Mouse (Mus musculus): ENCODE results near the gene C3ar1. TPM values are rescaled to one million over a fixed set of nuclear protein-coding genes. Genes with fewer than 3 reads are reported as not detected.

C3ar1 gene
- polyA plus RNA-seq, 1 experiment from 2014 or later: 2.1 TPM

DNA sequence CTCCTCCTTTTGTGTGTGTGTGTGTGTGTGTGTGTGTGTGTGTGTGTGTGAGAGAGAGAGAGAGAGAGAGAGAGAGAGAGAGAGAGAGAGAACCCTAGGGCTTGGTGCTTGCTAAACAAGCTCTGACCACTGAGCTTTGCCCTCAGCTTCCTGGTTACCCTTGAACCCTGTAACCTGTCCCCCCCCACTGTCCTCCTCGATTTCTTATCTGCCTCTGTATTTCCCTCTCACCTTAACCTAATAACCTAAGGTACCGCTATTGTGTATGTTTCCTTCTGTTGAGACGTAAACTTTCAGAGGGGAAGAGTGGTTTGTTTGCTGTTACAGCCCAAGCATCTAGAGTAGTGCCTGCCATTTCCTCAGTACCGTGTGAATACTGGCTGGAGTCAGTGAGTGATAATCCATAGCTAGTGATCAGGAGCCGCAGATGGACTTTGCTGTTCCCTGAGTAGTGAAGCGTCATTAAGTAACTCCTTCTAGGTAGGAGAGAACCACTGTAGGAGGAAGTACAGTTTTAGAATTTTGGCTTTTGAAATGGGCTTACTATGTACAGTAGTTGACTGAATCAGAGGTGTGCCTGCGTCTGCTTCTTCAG lies 23.3 kb upstream of the C3ar1 start:
- TF ChIP-seq EP300 (IDR thresholded peaks at IDR 0.05; ENCODE audit: low read depth) (no peak), CTCF (IDR thresholded peaks at IDR 0.05; ENCODE audit: low read depth) (no peak)
- H3K36me3 ChIP-seq (replicated peaks; ENCODE audit: insufficient read depth, low read length): peaks cover 56% of the 10 kb centered on the region
- H3K27ac ChIP-seq (ENCODE audit: low read depth): peak overlapping the region; percentile 63
- DNase-seq (no peak), ATAC-seq (no peak)
- 68% methylated on average over 7 of the region's 7 CpGs for WGBS (ENCODE audit: insufficient replicate concordance)
- H3K9me3 ChIP-seq (ENCODE audit: low read length): no peaks in the 10 kb centered on the region
- peaks cover 22% of the 10 kb centered on the region; the same call in 1 of the 2 replicates for H3K4me1 ChIP-seq (ENCODE audit: insufficient read depth)
- H3K9ac ChIP-seq (replicated peaks): no peak overlapping the region
- no peaks in the 10 kb centered on the region for H3K27me3 ChIP-seq (ENCODE audit: insufficient read depth, low read length)
- no peak overlapping the region for H3K4me3 ChIP-seq (ENCODE audit: low read depth, low read length)
- peak overlapping the region; percentile 3; the same call in 1 of the 2 replicates for H3K4me2 ChIP-seq (ENCODE audit: low read depth, low read length)

DNA sequence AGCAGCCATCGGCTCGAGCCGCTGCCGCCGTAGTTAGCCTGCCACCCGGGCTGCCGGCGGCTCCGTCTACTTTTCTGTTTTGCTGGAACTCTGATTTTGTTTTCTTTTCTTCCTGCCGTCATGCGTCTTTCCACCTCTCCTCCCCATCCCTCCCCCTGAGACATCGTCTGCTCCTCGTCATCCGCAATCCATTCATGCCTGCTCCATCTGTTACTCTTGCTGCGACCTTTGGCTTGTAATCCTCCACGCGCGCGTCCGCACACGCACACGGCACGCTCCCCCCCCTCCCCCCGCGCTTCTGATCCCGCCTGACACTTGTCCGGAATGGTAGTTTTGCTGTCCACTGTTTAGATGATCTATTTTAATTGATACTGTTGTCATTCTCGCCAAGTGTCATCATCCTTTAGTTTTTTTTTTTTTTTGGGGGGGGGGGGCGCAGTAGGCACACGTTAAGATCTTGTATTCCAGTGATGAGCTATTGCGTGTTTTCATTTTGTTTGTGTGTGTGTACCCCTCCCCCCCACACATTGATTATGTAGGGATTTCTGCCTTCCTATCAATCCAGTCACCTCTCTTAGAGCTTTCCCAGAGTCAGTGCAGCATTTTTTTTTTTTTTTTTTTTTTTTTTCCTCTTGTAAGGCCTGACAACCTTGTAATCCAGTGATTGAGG lies 18.9 kb upstream of the C3ar1 start:
- no peaks in the 10 kb centered on the region for H3K27me3 ChIP-seq (ENCODE audit: insufficient read depth, low read length)
- peaks cover 17% of the 10 kb centered on the region for H3K36me3 ChIP-seq (replicated peaks; ENCODE audit: insufficient read depth, low read length)
- DNase-seq (peak; percentile 69), ATAC-seq (peak; percentile 78)
- TF ChIP-seq CTCF (IDR thresholded peaks at IDR 0.05; ENCODE audit: low read depth): no peak
- TF ChIP-seq EP300 (IDR thresholded peaks at IDR 0.05; ENCODE audit: low read depth): no peak
- peak overlapping the region; percentile 99 for H3K4me3 ChIP-seq (ENCODE audit: low read depth, low read length)
- WGBS (ENCODE audit: insufficient replicate concordance): 1% methylated on average over 31 of the region's 31 CpGs
- H3K4me1 ChIP-seq (ENCODE audit: insufficient read depth): peaks cover 24% of the 10 kb centered on the region; the same call in 1 of the 2 replicates
- H3K27ac ChIP-seq (ENCODE audit: low read depth): peak overlapping the region; percentile 91
- H3K9me3 ChIP-seq (ENCODE audit: low read length): no peaks in the 10 kb centered on the region
- peak overlapping the region; percentile 80 for H3K4me2 ChIP-seq (ENCODE audit: low read depth, low read length)
- peak overlapping the region; percentile 90 for H3K9ac ChIP-seq (replicated peaks)

DNA sequence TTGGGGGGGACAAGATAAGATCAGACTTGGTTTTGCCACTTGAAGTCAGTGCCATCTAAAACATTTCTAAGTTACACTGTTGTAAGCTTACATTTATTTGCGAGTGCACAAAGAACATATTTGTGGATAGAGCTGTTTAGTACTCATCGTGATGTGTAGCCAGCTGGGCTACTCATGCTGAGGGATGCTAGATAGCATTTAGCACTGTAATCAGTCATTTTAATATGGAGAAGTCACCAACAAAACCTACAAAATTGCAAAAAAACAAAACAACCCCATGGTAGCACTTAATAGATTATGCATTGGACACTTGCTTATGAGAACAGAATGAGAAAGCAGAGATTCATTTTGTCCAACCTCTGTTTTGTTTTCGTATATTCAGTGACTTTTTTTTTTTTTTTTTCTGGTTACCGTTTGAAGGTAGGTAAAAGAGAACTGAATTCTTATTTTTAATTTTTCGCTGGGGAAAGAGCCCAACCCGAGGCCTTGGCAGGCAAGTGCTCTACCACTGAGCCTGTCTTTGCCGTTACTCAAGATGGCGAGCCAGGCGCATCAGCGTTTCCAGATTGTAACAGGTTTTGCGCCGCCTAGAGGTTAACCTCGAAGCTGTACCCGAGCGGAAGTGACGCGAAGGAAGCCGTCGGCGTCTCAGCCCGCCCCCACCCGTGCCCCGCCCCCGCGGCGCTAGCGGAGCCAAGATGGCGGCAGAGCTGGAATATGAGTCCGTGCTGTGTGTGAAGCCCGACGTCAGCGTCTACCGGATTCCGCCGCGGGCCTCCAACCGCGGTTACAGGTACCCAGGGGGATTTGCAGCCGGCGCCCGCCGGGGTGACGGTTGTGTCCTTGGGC lies 18.1 kb upstream of the C3ar1 start, which contains the start of gene Necap1:
Gene Necap1, plus strand, starts transcription at position 604 of the 849 bp plus-strand sequence.
- H3K4me1 ChIP-seq (ENCODE audit: insufficient read depth): peaks cover 22% of the 10 kb centered on the region; the same call in 1 of the 2 replicates
- WGBS (ENCODE audit: insufficient replicate concordance): 6% methylated on average over 43 of the region's 43 CpGs
- peak within 1 kb of the TSS; percentile 99 for H3K4me3 ChIP-seq (ENCODE audit: low read depth, low read length)
- peak within 1 kb of the TSS; percentile 91 for H3K27ac ChIP-seq (ENCODE audit: low read depth)
- no peaks in the 10 kb centered on the region for H3K9me3 ChIP-seq (ENCODE audit: low read length)
- DNase-seq: peak; percentile 97
- H3K4me2 ChIP-seq (ENCODE audit: low read depth, low read length): peak within 1 kb of the TSS; percentile 80
- ATAC-seq: peak; percentile 98
- no peaks in the 10 kb centered on the region for H3K27me3 ChIP-seq (ENCODE audit: insufficient read depth, low read length)
- peak within 1 kb of the TSS; percentile 90 for H3K9ac ChIP-seq (replicated peaks)
- peak; percentile 94 for TF ChIP-seq CTCF (IDR thresholded peaks at IDR 0.05; ENCODE audit: low read depth)
- TF ChIP-seq EP300 (IDR thresholded peaks at IDR 0.05; ENCODE audit: low read depth): no peak
- H3K36me3 ChIP-seq (replicated peaks; ENCODE audit: insufficient read depth, low read length): peaks cover 13% of the 10 kb centered on the region

DNA sequence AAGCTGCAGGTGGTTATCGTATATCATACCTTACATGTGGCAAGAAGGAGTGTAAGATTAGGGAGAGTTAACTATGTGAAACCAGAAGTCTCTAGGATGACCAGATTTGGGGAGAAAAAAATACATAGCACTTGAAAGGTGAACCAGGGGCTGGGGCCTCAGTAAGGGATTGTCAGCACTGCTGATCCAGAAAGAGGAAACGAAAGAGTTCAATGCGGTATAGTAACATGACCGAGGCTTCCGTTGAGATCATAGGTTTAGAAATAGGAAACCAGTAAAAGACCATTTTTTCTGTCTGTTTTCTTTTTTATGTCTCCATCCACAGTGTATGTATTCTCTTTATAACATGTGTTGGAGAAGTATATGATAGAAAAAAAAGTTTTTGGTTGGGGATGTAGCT lies 16.8 kb upstream of the C3ar1 start:
- Histone ChIP-seq H3K4me1 (ENCODE audit: insufficient read depth) (peaks cover 15% of the 10 kb centered on the region; the same call in 1 of the 2 replicates), H3K4me3 (ENCODE audit: low read depth, low read length) (no peak overlapping the region), H3K27me3 (ENCODE audit: insufficient read depth, low read length) (no peaks in the 10 kb centered on the region), H3K27ac (ENCODE audit: low read depth) (peak overlapping the region; percentile 91), H3K36me3 (replicated peaks; ENCODE audit: insufficient read depth, low read length) (peaks cover 13% of the 10 kb centered on the region), H3K9ac (replicated peaks) (no peak overlapping the region), H3K9me3 (ENCODE audit: low read length) (no peaks in the 10 kb centered on the region), H3K4me2 (ENCODE audit: low read depth, low read length) (no peak overlapping the region)
- 45% methylated on average over 5 of the region's 5 CpGs for WGBS (ENCODE audit: insufficient replicate concordance)
- DNase-seq (no peak), ATAC-seq (no peak)
- TF ChIP-seq CTCF (IDR thresholded peaks at IDR 0.05; ENCODE audit: low read depth) (no peak), EP300 (IDR thresholded peaks at IDR 0.05; ENCODE audit: low read depth) (no peak)

DNA sequence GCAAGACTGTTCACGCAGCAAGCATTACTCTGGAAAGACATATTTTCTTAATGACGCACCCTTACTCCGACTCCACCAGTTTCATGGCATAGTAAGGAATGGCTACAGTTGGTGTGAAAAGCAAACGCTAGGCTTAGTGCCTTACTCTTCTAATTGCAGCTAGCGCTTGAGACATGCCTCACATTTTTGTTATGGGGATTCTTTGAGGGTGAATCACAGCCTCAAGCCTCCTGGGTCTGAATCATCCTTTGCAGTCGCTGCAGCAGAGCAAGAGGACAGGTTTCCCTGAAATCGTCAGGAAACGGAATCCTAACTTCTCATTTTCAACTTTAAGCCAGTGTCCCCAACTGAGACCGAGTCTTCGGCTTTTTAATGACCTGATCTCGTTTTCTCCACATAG lies 13.9 kb upstream of the C3ar1 start:
- 0 out of 2 replicates have a peak, but pooled peaks cover 2% of the 10 kb centered on the region for H3K4me1 ChIP-seq (ENCODE audit: insufficient read depth)
- H3K9me3 ChIP-seq (ENCODE audit: low read length): no peaks in the 10 kb centered on the region
- no peak overlapping the region for H3K4me3 ChIP-seq (ENCODE audit: low read depth, low read length)
- no peak overlapping the region for H3K9ac ChIP-seq (replicated peaks)
- ATAC-seq: no peak
- 75% methylated on average over 11 of the region's 11 CpGs for WGBS (ENCODE audit: insufficient replicate concordance)
- H3K36me3 ChIP-seq (replicated peaks; ENCODE audit: insufficient read depth, low read length): no peaks in the 10 kb centered on the region
- TF ChIP-seq CTCF (IDR thresholded peaks at IDR 0.05; ENCODE audit: low read depth): no peak
- TF ChIP-seq EP300 (IDR thresholded peaks at IDR 0.05; ENCODE audit: low read depth): no peak
- no peak for DNase-seq
- no peak overlapping the region for H3K27ac ChIP-seq (ENCODE audit: low read depth)
- no peak overlapping the region for H3K4me2 ChIP-seq (ENCODE audit: low read depth, low read length)
- H3K27me3 ChIP-seq (ENCODE audit: insufficient read depth, low read length): no peaks in the 10 kb centered on the region

DNA sequence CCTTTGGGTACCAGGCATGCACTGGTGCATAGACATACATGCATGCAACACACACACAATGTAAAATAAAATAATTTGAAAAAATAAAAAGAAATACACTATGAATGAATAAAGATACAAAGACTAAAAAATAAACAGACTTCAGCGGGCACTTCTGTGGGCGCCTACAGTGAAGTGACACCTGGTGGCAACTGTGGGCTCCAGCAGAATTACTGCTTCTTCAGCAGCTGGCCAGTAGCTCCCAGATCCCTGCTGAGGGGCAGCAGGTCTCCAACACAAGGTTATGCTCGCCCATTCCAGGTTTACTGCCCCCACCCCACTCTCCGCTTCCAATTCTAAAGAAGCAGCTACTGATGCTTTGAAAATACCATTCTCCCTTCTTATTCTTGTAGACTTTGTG lies 12.0 kb upstream of the C3ar1 start:
- Histone ChIP-seq H3K27ac (ENCODE audit: low read depth) (no peak overlapping the region), H3K9me3 (ENCODE audit: low read length) (no peaks in the 10 kb centered on the region), H3K4me1 (ENCODE audit: insufficient read depth) (no peaks in the 10 kb centered on the region), H3K9ac (replicated peaks) (no peak overlapping the region), H3K27me3 (ENCODE audit: insufficient read depth, low read length) (no peaks in the 10 kb centered on the region), H3K4me2 (ENCODE audit: low read depth, low read length) (no peak overlapping the region), H3K36me3 (replicated peaks; ENCODE audit: insufficient read depth, low read length) (no peaks in the 10 kb centered on the region), H3K4me3 (ENCODE audit: low read depth, low read length) (no peak overlapping the region)
- WGBS (ENCODE audit: insufficient replicate concordance): 59% methylated on average over 4 of the region's 4 CpGs
- no peak for DNase-seq
- no peak for ATAC-seq
- TF ChIP-seq CTCF (IDR thresholded peaks at IDR 0.05; ENCODE audit: low read depth) (peak; percentile 56), EP300 (IDR thresholded peaks at IDR 0.05; ENCODE audit: low read depth) (no peak)

All from liver, postnatal 0 days (tissue).